Mouse (Mus musculus): ENCODE measurements around the gene Tcap. TPM values are rescaled to one million over a fixed set of nuclear protein-coding genes. Genes with fewer than 3 reads are reported as not detected.

Gene Tcap
- total and polyA plus RNA-seq, 3 experiments: not detected

GRCm38 (mm10) chr11:98363817-98364216 lies 19.8 kb upstream of the Tcap start:
- Histone ChIP-seq H3K27me3 (replicated peaks) (no peaks in the 10 kb centered on the region), H3K4me2 (ENCODE audit: insufficient read depth, low read depth, poor library complexity, severe bottlenecking) (no peak overlapping the region), H3K79me2 (replicated peaks; ENCODE audit: control insufficient read depth, extremely low read depth, insufficient read depth, poor library complexity, severe bottlenecking) (peaks cover 11% of the 10 kb centered on the region), H3K9me3 (replicated peaks; ENCODE audit: low read length) (no peaks in the 10 kb centered on the region), H3K4me1 (ENCODE audit: control insufficient read depth in 1 of 2, insufficient read depth in 2 of 2) (peaks cover 8 to 35% of the 10 kb centered on the region in 2 experiments), H3K36me3 (replicated peaks in 1 of 2; ENCODE audit: control insufficient read depth in 1 of 2, insufficient read depth in 1 of 2, low read length in 1 of 2) (peaks cover 0 to 60% of the 10 kb centered on the region in 2 experiments), H3K9ac (ENCODE audit: insufficient read depth, low read depth) (no peak overlapping the region), H3K4me3 (replicated peaks in 1 of 3; ENCODE audit: low read depth in 2 of 3, low read length in 2 of 3, poor library complexity in 1 of 3) (no peak overlapping the region), H3K27ac (ENCODE audit: insufficient read depth, low read depth) (no peak overlapping the region)
- dilution Hi-C loops (cut with MboI; ENCODE audit: extremely low pct_ligation_motif_present, extremely low pct_unique_long_range_greater_than_20kb, low sequenced_read_pairs): no loop called here
- no peak for TF ChIP-seq MAFK (IDR thresholded peaks at IDR 0.05; ENCODE audit: insufficient replicate concordance, low read length)
- TF ChIP-seq TBP (conservative IDR thresholded peaks at IDR 0.05; ENCODE audit: low read depth, low read length): no peak
- TF ChIP-seq TCF12 (IDR thresholded peaks at IDR 0.05; ENCODE audit: low read depth, low read length): no peak
- TF ChIP-seq MAZ (IDR thresholded peaks at IDR 0.05; ENCODE audit: low read depth, low read length): no peak
- TF ChIP-seq GABPA (IDR thresholded peaks at IDR 0.05; ENCODE audit: insufficient replicate concordance, low read depth, low read length): no peak
- no peak for TF ChIP-seq E2F4 (IDR thresholded peaks at IDR 0.05; ENCODE audit: insufficient replicate concordance, low read depth, low read length)
- no peak for TF ChIP-seq POLR2AphosphoS2 (IDR thresholded peaks at IDR 0.05; ENCODE audit: low read depth, low read length)
- no peak for TF ChIP-seq POLR2A (IDR thresholded peaks at IDR 0.05; ENCODE audit: low read depth, low read length)
- no peak for TF ChIP-seq NRF1 (IDR thresholded peaks at IDR 0.05; ENCODE audit: low read depth, low read length)
- no peak for TF ChIP-seq ZMIZ1 (IDR thresholded peaks at IDR 0.05; ENCODE audit: low read depth, low read length)
- no peak for TF ChIP-seq NELFE (IDR thresholded peaks at IDR 0.05; ENCODE audit: low read depth, low read length)
- no peak for TF ChIP-seq CHD1 (IDR thresholded peaks at IDR 0.05; ENCODE audit: low read depth, low read length)
- TF ChIP-seq ZKSCAN1 (IDR thresholded peaks at IDR 0.05; ENCODE audit: borderline replicate concordance, low read depth, low read length): no peak
- no peak for DNase-seq (ENCODE audit: extremely low read depth)
- in situ Hi-C loops (cut with MboI; ENCODE audit: low pct_ligation_motif_present, low pct_unique_long_range_greater_than_20kb, low sequenced_read_pairs): no loop called here

- no peak overlapping the region for H3K4me3 ChIP-seq (replicated peaks in 1 of 3; ENCODE audit: low read depth in 2 of 3, low read length in 2 of 3, poor library complexity in 1 of 3)
- dilution Hi-C loops (cut with MboI; ENCODE audit: extremely low pct_ligation_motif_present, extremely low pct_unique_long_range_greater_than_20kb, low sequenced_read_pairs) (no loop called here), in situ Hi-C loops (cut with MboI; ENCODE audit: low pct_ligation_motif_present, low pct_unique_long_range_greater_than_20kb, low sequenced_read_pairs) (no loop called here)
- H3K4me1 ChIP-seq (ENCODE audit: control insufficient read depth in 1 of 2, insufficient read depth in 2 of 2): peaks cover 5 to 30% of the 10 kb centered on the region in 2 experiments
- H3K79me2 ChIP-seq (replicated peaks; ENCODE audit: control insufficient read depth, extremely low read depth, insufficient read depth, poor library complexity, severe bottlenecking): peaks cover 5% of the 10 kb centered on the region
- TF ChIP-seq USF2 (conservative IDR thresholded peaks at IDR 0.05; ENCODE audit: low read depth, low read length) (no peak), NRF1 (IDR thresholded peaks at IDR 0.05; ENCODE audit: low read depth, low read length) (no peak), MAFK (IDR thresholded peaks at IDR 0.05; ENCODE audit: insufficient replicate concordance, low read length) (no peak), RCOR1 (conservative IDR thresholded peaks at IDR 0.05; ENCODE audit: low read depth, low read length) (no peak), ZMIZ1 (IDR thresholded peaks at IDR 0.05; ENCODE audit: low read depth, low read length) (no peak), BHLHE40 (IDR thresholded peaks at IDR 0.05; ENCODE audit: low read depth, low read length) (no peak), POLR2A (IDR thresholded peaks at IDR 0.05; ENCODE audit: low read depth, low read length) (no peak)
- H3K9ac ChIP-seq (ENCODE audit: insufficient read depth, low read depth): no peak overlapping the region
- no peaks in the 10 kb centered on the region for H3K27me3 ChIP-seq (replicated peaks)
- H3K36me3 ChIP-seq (replicated peaks in 1 of 2; ENCODE audit: control insufficient read depth in 1 of 2, insufficient read depth in 1 of 2, low read length in 1 of 2): peaks cover 0 to 62% of the 10 kb centered on the region in 2 experiments
- no peak for DNase-seq (ENCODE audit: extremely low read depth)
- H3K4me2 ChIP-seq (ENCODE audit: insufficient read depth, low read depth, poor library complexity, severe bottlenecking): no peak overlapping the region
- H3K27ac ChIP-seq (ENCODE audit: insufficient read depth, low read depth): no peak overlapping the region
- H3K9me3 ChIP-seq (replicated peaks; ENCODE audit: low read length): no peaks in the 10 kb centered on the region
Measured at GRCm38 (mm10) chr11:98364410-98364809, 19.2 kb upstream of the Tcap start.
